Mouse (Mus musculus): ENCODE measurements around the gene Astn2. TPM values are rescaled to one million over a fixed set of nuclear protein-coding genes. Genes with fewer than 3 reads are reported as not detected.

Astn2 gene
- polyA plus RNA-seq (2014; fragmentation: Nextera tagmentation; extraction: Ambion mirVana) = 0.52 and 0.66 TPM in 2 replicates

GRCm38 (mm10) chr4:66404201-66404711, at the start of gene Astn2:
Gene Astn2, minus strand, starts transcription at chr4:66404611.
- Histone ChIP-seq H3K27ac (ENCODE audit: low read depth, low read length) (peak within 1 kb of the TSS; percentile 44; the same call in 1 of the 2 replicates), H3K27me3 (ENCODE audit: control insufficient read depth, insufficient read depth, low read length) (peaks cover 20% of the 10 kb centered on the region)
- 0% methylated on average over 32 of the region's 56 CpGs for WGBS

DNA sequence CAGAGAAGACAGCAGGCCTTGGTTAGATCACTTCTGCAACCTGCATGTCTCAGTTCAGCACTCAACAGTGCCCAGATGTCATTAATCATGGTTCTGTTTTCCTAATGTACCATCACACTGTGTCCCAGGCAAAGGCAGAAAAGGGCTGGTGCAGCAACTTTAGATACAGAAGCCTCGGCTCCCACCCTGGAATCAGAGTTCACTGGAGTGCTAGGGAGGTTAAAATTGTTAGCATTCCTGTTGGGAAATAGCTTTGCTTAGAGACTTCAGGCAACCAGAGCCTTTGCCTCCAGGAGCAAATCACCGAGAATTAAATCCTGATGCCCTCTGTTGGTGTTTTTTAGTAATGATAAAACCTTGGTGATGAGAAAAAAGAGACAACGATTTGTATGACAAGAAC, 45.7 kb upstream of the Astn2 start:
- Histone ChIP-seq H3K9ac (ENCODE audit: low read length) (no peak overlapping the region), H3K36me3 (ENCODE audit: control insufficient read depth, insufficient read depth, low read length) (no peaks in the 10 kb centered on the region), H3K4me3 (ENCODE audit: low read depth, low read length) (no peak overlapping the region), H3K4me1 (ENCODE audit: control insufficient read depth, insufficient read depth, low read length) (no peaks in the 10 kb centered on the region), H3K27ac (ENCODE audit: low read depth, low read length) (no peak overlapping the region), H3K9me3 (ENCODE audit: control insufficient read depth, low read length) (no peaks in the 10 kb centered on the region), H3K27me3 (ENCODE audit: control insufficient read depth, insufficient read depth, low read length) (no peaks in the 10 kb centered on the region), H3K4me2 (ENCODE audit: low read depth) (no peak overlapping the region)
- 48% methylated on average over 3 of the region's 3 CpGs for WGBS
- DNase-seq (ENCODE audit: low spot score) (peak; percentile 12), ATAC-seq (ENCODE audit: insufficient read depth, low FRiP score, low TSS enrichment) (no peak)

More at GRCm38 (mm10) chr4:66404201-66404711, at the start of gene Astn2:
- H3K4me3 ChIP-seq (ENCODE audit: low read depth, low read length) = peak within 1 kb of the TSS; percentile 73
- H3K4me1 ChIP-seq (ENCODE audit: control insufficient read depth, insufficient read depth, low read length) = no peaks in the 10 kb centered on the region
- DNase-seq (ENCODE audit: low spot score) (no peak), ATAC-seq (ENCODE audit: insufficient read depth, low FRiP score, low TSS enrichment) (peak; percentile 45)
- H3K4me2 ChIP-seq (ENCODE audit: low read depth) = peak within 1 kb of the TSS; percentile 97
- H3K9me3 ChIP-seq (ENCODE audit: control insufficient read depth, low read length) = no peaks in the 10 kb centered on the region
- H3K9ac ChIP-seq (ENCODE audit: low read length) = peak within 1 kb of the TSS; percentile 82
- no peaks in the 10 kb centered on the region for H3K36me3 ChIP-seq (ENCODE audit: control insufficient read depth, insufficient read depth, low read length)

DNA sequence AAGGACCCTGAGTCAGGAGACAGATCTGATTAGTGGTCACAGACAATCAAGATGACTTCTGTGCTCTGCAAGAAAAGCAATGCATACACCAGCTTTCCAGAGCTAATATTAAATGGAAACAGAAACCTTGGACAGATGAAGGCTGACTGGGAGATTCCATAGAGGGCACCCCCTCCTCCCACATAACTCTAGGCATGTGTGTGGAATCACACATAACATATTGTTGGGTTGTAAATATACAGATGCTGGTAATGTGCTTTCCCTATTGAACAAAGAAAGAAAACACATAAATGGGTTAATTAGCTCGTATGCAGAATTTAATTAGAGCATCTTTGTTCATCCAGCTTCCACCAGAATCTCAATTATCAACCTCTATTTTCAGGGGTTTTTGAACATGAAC, 26.8 kb upstream of the Astn2 start:
- no peak overlapping the region for H3K4me3 ChIP-seq (ENCODE audit: low read depth, low read length)
- no peaks in the 10 kb centered on the region for H3K27me3 ChIP-seq (ENCODE audit: control insufficient read depth, insufficient read depth, low read length)
- H3K9me3 ChIP-seq (ENCODE audit: control insufficient read depth, low read length) = no peaks in the 10 kb centered on the region
- 54% methylated on average over 1 of the region's 1 CpGs for WGBS
- DNase-seq (ENCODE audit: low spot score) = no peak
- H3K9ac ChIP-seq (ENCODE audit: low read length) = no peak overlapping the region
- H3K36me3 ChIP-seq (ENCODE audit: control insufficient read depth, insufficient read depth, low read length) = no peaks in the 10 kb centered on the region
- no peak overlapping the region for H3K27ac ChIP-seq (ENCODE audit: low read depth, low read length)
- no peaks in the 10 kb centered on the region for H3K4me1 ChIP-seq (ENCODE audit: control insufficient read depth, insufficient read depth, low read length)
- ATAC-seq (ENCODE audit: insufficient read depth, low FRiP score, low TSS enrichment) = no peak
- H3K4me2 ChIP-seq (ENCODE audit: low read depth) = no peak overlapping the region

- H3K4me2 ChIP-seq (ENCODE audit: low read depth) = no peak overlapping the region
- 95% methylated on average over 4 of the region's 4 CpGs for WGBS
- peak; percentile 12 for DNase-seq (ENCODE audit: low spot score)
- H3K4me1 ChIP-seq (ENCODE audit: control insufficient read depth, insufficient read depth, low read length) = no peaks in the 10 kb centered on the region
- no peaks in the 10 kb centered on the region for H3K36me3 ChIP-seq (ENCODE audit: control insufficient read depth, insufficient read depth, low read length)
- H3K9ac ChIP-seq (ENCODE audit: low read length) = no peak overlapping the region
- H3K27ac ChIP-seq (ENCODE audit: low read depth, low read length) = no peak overlapping the region
- no peaks in the 10 kb centered on the region for H3K9me3 ChIP-seq (ENCODE audit: control insufficient read depth, low read length)
- no peak for ATAC-seq (ENCODE audit: insufficient read depth, low FRiP score, low TSS enrichment)
- no peak overlapping the region for H3K4me3 ChIP-seq (ENCODE audit: low read depth, low read length)
- H3K27me3 ChIP-seq (ENCODE audit: control insufficient read depth, insufficient read depth, low read length) = no peaks in the 10 kb centered on the region
These were observed 21.4 kb upstream of the Astn2 start for GRCm38 (mm10) chr4:66425804-66426203.

GRCm38 (mm10) chr4:66414778-66415177, 10.4 kb upstream of the Astn2 start:
- H3K27me3 ChIP-seq (ENCODE audit: control insufficient read depth, insufficient read depth, low read length) = no peaks in the 10 kb centered on the region
- no peak for ATAC-seq (ENCODE audit: insufficient read depth, low FRiP score, low TSS enrichment)
- H3K36me3 ChIP-seq (ENCODE audit: control insufficient read depth, insufficient read depth, low read length) = no peaks in the 10 kb centered on the region
- no peak overlapping the region for H3K27ac ChIP-seq (ENCODE audit: low read depth, low read length)
- H3K9ac ChIP-seq (ENCODE audit: low read length) = no peak overlapping the region
- no peaks in the 10 kb centered on the region for H3K4me1 ChIP-seq (ENCODE audit: control insufficient read depth, insufficient read depth, low read length)
- 71% methylated on average over 8 of the region's 8 CpGs for WGBS
- no peak overlapping the region for H3K4me3 ChIP-seq (ENCODE audit: low read depth, low read length)
- H3K9me3 ChIP-seq (ENCODE audit: control insufficient read depth, low read length) = no peaks in the 10 kb centered on the region
- no peak for DNase-seq (ENCODE audit: low spot score)
- no peak overlapping the region for H3K4me2 ChIP-seq (ENCODE audit: low read depth)

DNA sequence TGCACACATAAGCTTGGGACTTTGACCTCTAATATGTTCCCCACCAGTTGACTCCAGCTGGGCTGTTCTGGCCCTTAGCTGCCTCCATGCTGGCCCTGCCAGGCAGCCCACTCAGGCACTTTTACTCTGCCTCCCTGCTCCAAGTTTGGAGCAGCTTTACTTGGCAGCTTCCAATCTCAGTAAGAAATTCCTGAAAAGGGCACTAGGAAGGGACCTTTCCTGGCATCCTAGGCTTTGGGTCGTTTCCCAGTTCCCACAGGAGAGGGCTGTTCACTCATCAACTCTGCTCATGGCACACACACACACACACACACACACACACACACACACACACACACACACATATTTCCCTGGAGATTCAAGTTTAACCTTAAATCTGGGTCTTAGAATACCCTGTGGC, 675 bp upstream of the Astn2 start:
- peaks cover 20% of the 10 kb centered on the region for H3K27me3 ChIP-seq (ENCODE audit: control insufficient read depth, insufficient read depth, low read length)
- DNase-seq (ENCODE audit: low spot score) (peak; percentile 19), ATAC-seq (ENCODE audit: insufficient read depth, low FRiP score, low TSS enrichment) (no peak)
- no peak overlapping the region for H3K9ac ChIP-seq (ENCODE audit: low read length)
- no peaks in the 10 kb centered on the region for H3K4me1 ChIP-seq (ENCODE audit: control insufficient read depth, insufficient read depth, low read length)
- H3K27ac ChIP-seq (ENCODE audit: low read depth, low read length) = no peak overlapping the region
- no peaks in the 10 kb centered on the region for H3K36me3 ChIP-seq (ENCODE audit: control insufficient read depth, insufficient read depth, low read length)
- H3K4me3 ChIP-seq (ENCODE audit: low read depth, low read length) = no peak overlapping the region
- WGBS = 21% methylated on average over 1 of the region's 1 CpGs
- no peaks in the 10 kb centered on the region for H3K9me3 ChIP-seq (ENCODE audit: control insufficient read depth, low read length)
- H3K4me2 ChIP-seq (ENCODE audit: low read depth) = no peak overlapping the region

- H3K27me3 ChIP-seq (ENCODE audit: control insufficient read depth, insufficient read depth, low read length) = peaks cover 20% of the 10 kb centered on the region
- DNase-seq (ENCODE audit: low spot score) = peak; percentile 57
- no peaks in the 10 kb centered on the region for H3K9me3 ChIP-seq (ENCODE audit: control insufficient read depth, low read length)
- peak; percentile 64 for ATAC-seq (ENCODE audit: insufficient read depth, low FRiP score, low TSS enrichment)
- no peak overlapping the region for H3K27ac ChIP-seq (ENCODE audit: low read depth, low read length)
- H3K9ac ChIP-seq (ENCODE audit: low read length) = peak overlapping the region; percentile 82
- 0% methylated on average over 45 of the region's 51 CpGs for WGBS
- H3K4me1 ChIP-seq (ENCODE audit: control insufficient read depth, insufficient read depth, low read length) = no peaks in the 10 kb centered on the region
- peak overlapping the region; percentile 73 for H3K4me3 ChIP-seq (ENCODE audit: low read depth, low read length)
- H3K36me3 ChIP-seq (ENCODE audit: control insufficient read depth, insufficient read depth, low read length) = no peaks in the 10 kb centered on the region
- peak overlapping the region; percentile 97 for H3K4me2 ChIP-seq (ENCODE audit: low read depth)
These were observed 657 bp downstream of the Astn2 start for GRCm38 (mm10) chr4:66403708-66404200.

DNA sequence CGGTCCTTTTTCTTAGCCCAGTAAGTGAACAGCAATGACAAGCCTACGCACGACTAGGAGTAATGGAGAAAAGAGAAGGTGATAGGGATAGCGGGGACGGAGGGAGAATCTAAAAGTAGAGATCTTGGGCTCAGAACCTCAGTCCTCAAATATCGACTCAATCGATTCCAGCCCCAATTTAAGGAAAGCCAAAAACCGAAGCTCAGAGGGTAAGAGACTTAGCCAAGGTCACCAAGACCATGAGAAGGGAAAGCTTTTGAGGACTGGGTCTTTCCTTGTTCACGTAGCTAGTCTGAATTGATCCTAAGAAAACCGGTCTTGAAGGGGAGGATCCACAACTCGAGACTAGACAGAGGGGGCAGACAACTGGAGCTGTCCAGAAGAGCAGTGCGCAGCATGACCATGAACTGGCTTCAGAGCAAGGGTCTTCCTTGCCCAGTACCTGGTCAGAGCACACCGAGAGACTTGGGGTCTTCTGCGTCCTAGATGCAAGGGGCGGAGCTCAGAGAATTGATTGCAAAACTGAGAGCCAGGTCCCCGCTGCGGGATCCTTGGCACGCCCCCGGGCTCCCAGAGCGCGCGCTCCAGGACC, 1.2 kb downstream of the Astn2 start:
- peak overlapping the region; percentile 82 for H3K9ac ChIP-seq (ENCODE audit: low read length)
- no peak overlapping the region for H3K27ac ChIP-seq (ENCODE audit: low read depth, low read length)
- peaks cover 20% of the 10 kb centered on the region for H3K27me3 ChIP-seq (ENCODE audit: control insufficient read depth, insufficient read depth, low read length)
- peak; percentile 46 for DNase-seq (ENCODE audit: low spot score)
- no peaks in the 10 kb centered on the region for H3K36me3 ChIP-seq (ENCODE audit: control insufficient read depth, insufficient read depth, low read length)
- no peaks in the 10 kb centered on the region for H3K4me1 ChIP-seq (ENCODE audit: control insufficient read depth, insufficient read depth, low read length)
- under 1% methylated on average over 22 of the region's 22 CpGs for WGBS
- no peaks in the 10 kb centered on the region for H3K9me3 ChIP-seq (ENCODE audit: control insufficient read depth, low read length)
- H3K4me3 ChIP-seq (ENCODE audit: low read depth, low read length) = peak overlapping the region; percentile 73
- H3K4me2 ChIP-seq (ENCODE audit: low read depth) = peak overlapping the region; percentile 97
- ATAC-seq (ENCODE audit: insufficient read depth, low FRiP score, low TSS enrichment) = peak; percentile 38; the same call in 1 of the 2 replicates

- H3K27ac ChIP-seq (ENCODE audit: low read depth, low read length) = no peak overlapping the region
- no peaks in the 10 kb centered on the region for H3K9me3 ChIP-seq (ENCODE audit: control insufficient read depth, low read length)
- 0 out of 2 replicates have a peak, but pooled peaks have one; percentile 13 for ATAC-seq (ENCODE audit: insufficient read depth, low FRiP score, low TSS enrichment)
- peak overlapping the region; percentile 97 for H3K4me2 ChIP-seq (ENCODE audit: low read depth)
- DNase-seq (ENCODE audit: low spot score) = peak; percentile 73
- H3K4me3 ChIP-seq (ENCODE audit: low read depth, low read length) = peak overlapping the region; percentile 73
- no peak overlapping the region for H3K9ac ChIP-seq (ENCODE audit: low read length)
- H3K27me3 ChIP-seq (ENCODE audit: control insufficient read depth, insufficient read depth, low read length) = peaks cover 20% of the 10 kb centered on the region
- 1% methylated on average over 24 of the region's 24 CpGs for WGBS
- H3K36me3 ChIP-seq (ENCODE audit: control insufficient read depth, insufficient read depth, low read length) = no peaks in the 10 kb centered on the region
- no peaks in the 10 kb centered on the region for H3K4me1 ChIP-seq (ENCODE audit: control insufficient read depth, insufficient read depth, low read length)
These were observed 1.8 kb downstream of the Astn2 start for GRCm38 (mm10) chr4:66402611-66403010.

Data from neural tube, embryonic 11.5 days (tissue).